Mouse (Mus musculus): ENCODE results near the gene Krtap1-5.
"Not testable (repeated sequence)": the region's sequence is repeated elsewhere in the genome, so short reads cannot be mapped to it uniquely, and the experiment has no call there.

The Krtap1-5 gene

DNA sequence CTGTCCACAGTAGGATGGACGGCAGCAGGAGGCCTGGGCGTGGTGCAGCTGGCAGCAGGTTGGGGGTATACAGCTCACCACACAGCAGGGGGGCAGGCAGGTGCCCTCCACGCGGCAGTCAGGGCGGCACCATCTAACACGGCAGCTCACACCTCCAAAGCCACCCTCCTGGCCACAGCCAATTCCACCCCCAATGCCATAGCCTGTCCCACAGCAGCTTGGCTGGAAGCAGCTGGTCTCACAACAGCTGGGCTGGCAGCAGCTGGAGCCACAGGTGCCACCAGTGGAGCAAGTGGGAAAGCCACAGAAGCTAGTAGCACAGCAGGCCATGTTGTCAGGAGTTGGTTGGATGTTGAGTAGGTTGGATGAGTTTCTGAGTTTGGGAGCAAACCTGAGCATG lies at the start of gene Krtap1-5:
Gene Krtap1-5, minus strand, starts transcription at position 381 of the 400 bp plus-strand sequence.
- DNase-seq, result no peak

DNA sequence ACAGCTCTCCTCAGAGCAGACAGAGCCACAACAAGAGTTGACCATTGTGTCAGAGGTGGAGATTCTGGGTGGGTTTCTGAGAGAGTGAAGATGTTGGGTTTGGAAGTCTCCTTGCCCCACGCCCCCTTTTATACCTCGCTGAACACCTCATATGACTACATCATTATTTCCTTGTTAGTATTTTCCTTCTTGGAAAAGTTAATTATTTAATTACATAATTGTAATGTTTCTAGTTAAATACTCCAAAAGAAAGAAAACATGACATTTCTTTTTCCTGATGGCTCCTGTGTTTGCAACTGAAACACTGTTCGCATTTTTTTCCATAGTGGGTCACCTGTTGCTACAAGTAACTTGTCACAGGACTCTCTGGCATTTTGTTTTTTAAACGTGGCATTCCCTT lies 47.3 kb upstream of the Krtap1-5 start, which contains the start of gene Krtap4-1:
Gene Krtap4-1, minus strand, starts transcription at position 101 of the 400 bp plus-strand sequence.
- DNase-seq, result no peak

DNA sequence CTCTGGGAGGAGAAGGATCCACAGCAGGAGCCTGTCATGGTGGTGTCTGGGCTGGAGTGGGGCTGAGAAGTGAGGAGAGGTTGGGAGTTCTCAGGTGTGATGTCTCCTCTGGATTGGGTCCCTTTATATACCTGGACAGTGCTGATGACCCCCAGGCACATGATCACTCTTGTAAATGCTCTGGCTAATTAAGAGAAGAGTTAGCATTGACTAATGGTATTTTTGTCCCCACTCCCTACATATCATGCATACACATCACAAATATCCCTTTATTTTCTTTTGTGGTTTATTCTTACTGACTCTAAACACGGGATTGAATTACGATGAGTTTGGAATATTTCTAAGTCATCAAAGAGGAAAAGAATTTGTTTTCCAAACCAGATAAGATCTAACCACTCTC lies 39.5 kb upstream of the Krtap1-5 start, which contains the start of gene Gm11562:
Gene Gm11562, minus strand, starts transcription at position 101 of the 400 bp plus-strand sequence.
- DNase-seq, result no peak

DNA sequence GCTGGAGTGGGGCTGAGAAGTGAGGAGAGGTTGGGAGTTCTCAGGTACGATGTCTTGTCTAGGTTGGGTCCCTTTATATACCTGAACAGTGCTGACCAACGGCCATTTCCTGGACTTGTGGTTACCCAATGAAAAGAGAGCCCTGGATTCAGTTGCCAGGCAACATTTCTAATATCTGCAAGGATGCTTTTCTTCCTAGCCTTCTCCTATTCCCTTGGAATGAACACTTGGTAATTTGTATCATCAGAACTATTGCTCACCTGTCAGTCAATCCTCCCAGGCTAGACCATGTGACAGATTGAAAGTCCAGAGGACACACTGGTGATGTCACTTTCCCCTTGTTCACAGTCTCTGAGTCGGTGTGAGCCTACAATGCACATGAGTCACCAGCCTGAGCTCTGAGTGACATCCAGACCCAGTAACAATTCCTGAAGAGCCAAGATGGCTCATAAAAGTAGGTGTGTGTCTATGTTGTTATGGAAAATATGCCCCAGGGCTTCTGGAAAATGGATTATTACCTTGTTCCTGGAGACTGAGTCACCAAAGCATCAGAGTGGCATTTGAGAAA lies 34.1 kb upstream of the Krtap1-5 start, which contains the start of gene Krtap2-4:
Gene Krtap2-4, minus strand, starts transcription at position 51 of the 568 bp plus-strand sequence.
- DNase-seq, result no peak

DNA sequence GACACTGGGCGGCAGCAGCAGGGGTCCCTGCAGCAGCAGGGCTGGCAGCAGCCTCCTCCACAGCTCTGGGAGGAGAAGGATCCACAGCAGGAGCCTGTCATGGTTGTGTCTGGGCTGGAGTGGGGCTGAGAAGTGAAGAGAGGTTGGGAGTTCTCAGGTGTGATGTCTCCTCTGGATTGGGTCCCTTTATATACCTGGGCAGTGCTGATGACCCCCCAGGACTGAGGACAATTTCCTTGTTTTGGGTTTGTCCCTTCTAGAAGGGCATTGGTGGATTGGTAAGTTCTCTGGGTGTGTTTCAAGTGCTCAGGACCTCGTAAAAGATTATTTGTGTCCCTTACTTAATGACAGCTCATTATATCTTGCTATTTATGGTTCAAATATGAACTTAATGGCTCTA lies 29.3 kb upstream of the Krtap1-5 start, which contains the start of gene Gm11937:
Gene Gm11937, minus strand, starts transcription at position 101 of the 400 bp plus-strand sequence.
- not testable (repeated sequence) for DNase-seq

DNA sequence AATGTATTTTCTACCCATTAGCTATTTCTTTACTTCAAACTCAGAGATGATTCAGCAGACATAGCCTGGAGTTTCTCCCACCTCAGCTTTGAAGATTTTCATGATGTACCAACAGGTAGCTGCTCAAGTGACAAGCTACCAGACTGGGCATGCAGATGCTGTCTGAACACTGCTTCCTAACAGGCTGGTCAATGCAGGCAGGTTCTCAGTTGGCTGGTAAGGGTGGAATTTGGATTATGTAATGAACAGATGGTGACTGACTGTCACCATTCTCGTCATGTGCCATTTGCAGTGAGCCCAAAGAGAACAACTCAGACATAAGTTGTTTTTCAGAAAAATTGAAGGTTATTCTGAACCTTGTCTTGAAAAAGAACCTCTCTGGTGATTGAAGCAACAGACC lies 28.3 kb upstream of the Krtap1-5 start:
- DNase-seq, result peak; percentile 19 to 37

DNA sequence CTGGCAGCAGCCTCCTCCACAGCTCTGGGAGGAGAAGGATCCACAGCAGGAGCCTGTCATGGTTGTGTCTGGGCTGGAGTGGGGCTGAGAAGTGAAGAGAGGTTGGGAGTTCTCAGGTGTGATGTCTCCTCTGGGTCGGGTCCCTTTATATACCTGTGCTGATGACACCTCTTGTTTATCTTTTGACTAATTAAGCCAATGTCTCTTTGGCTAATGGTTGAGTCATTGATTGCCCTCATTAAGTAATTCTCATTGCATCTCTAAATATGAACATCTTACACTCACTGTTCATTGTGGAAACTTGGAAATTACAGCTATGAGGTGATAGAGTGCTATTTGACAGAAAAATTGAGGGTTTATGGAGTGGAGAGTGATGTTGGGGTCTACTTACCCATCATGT lies 22.4 kb upstream of the Krtap1-5 start, which contains the start of gene Gm11938:
Gene Gm11938, minus strand, starts transcription at position 101 of the 400 bp plus-strand sequence.
- not testable (repeated sequence) for DNase-seq

DNA sequence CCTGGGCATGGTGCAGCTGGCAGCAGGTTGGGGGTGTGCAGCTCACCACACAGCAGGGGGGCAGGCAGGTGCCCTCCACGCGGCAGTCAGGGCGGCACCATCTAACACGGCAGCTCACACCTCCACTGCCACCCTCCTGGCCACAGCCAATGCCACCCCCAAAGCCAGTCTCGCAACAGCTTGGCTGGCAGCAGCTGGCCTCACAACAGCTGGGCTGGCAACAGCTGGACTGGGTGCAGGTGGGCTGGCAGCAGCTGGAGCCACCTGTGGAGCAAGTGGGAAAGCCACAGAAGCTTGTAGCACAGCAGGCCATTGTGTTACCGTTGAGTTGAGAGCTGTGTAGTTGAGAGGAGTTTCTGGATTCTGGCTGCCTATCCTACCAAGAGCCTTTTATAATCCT lies 16.9 kb upstream of the Krtap1-5 start, which contains the start of gene Krtap9-3:
Gene Krtap9-3, minus strand, starts transcription at position 364 of the 400 bp plus-strand sequence.
- DNase-seq, result not testable (repeated sequence)

DNA sequence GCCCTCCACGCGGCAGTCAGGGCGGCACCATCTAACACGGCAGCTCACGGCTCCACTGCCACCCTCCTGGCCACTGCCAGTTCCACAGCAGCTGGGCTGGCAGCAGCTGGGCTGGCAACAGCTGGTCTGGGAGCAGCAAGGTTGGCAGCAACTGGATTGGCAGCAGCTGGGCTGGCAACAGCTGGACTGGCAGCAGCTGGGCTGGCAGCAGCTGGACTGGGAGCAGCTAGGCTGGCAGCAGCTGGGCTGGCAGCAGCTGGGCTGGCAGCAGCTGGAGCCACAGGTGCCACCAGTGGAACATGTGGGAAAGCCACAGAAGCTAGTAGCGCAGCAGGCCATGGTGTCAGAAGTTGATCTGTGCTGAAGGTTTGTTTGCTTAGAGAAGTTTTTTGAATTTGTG lies 10.2 kb upstream of the Krtap1-5 start, which contains the start of gene Krtap1-3:
Gene Krtap1-3, minus strand, starts transcription at position 359 of the 400 bp plus-strand sequence.
- DNase-seq, result no peak

DNA sequence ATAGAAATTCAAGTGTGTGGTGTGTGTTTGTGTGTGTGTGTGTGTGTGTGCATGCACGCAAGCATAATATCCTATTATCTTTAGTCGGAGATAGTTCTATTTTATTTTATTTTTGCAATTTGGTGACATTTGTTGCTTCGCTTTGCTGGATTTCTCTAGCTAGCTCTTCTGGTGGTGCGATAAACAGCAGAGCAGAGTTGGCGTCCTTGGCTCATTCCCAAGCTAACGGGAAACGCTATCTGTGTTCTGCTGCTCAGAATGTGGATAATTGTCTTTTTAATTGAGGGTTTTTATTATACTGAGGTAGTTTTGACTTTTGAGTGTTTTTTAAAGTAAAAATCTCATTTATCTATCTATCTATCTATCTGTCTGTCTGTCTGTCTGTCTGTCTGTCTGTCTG lies 4.3 kb upstream of the Krtap1-5 start:
- no peak for DNase-seq

DNA sequence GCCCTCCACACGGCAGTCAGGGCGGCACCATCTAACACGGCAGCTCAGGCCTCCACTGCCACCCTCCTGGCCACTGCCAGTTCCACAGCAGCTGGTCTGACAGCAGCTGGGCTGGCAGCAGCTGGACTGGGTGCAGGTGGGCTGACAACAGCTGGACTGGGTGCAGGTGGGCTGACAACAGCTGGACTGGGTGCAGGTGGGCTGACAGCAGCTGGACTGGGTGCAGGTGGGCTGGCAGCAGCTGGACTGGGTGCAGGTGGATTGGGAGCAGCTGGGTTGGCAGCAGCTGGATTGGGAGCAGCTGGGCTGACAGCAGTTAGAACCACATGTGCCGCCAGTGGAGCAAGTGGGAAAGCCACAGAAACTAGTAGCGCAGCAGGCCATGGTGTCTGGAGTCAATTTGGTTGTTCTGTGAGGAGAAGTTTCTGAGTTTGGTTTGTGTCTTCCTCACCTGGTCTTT lies 2.5 kb upstream of the Krtap1-5 start, which contains the start of gene Krtap1-4:
Gene Krtap1-4, minus strand, starts transcription at position 410 of the 460 bp plus-strand sequence.
- DNase-seq, result no peak

DNA sequence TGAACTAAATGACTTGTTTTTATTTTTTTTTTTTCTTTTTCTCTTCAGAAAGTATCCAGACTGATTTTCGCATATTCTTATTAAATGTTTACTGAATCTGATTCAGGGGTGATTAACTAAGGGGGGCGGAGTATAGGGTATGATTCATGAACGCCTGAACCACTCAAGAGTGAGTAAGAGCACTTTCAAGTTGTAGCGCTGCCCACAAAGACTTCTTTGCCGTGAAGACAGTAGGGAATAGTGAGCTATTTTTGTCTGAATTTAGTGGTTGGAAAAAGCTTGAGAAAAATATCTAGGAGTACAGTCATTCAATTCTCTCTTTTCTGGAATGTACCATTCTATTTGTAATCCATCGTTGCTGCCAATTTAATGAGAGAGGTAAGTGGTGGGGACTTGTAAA lies 748 bp upstream of the Krtap1-5 start:
- no peak for DNase-seq

DNA sequence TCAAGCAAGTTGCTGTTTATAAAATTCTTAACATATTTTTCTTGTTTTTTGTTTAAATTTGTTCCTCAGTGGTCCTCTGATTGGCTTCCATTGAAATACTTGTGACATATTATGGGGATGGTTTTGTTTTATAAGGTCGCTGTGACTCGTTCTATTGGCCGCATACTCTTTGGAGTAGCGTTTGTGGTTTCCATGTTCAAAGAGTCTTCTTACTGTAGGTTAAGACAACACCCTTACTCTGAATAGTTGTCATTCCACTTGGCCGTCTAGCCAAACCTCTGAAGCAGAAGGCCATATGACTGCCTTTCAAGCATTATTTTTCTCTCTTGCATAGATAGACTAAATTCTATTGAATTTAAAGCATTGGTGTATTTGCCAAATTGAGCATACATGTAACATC lies 235 bp upstream of the Krtap1-5 start:
- no peak for DNase-seq

DNA sequence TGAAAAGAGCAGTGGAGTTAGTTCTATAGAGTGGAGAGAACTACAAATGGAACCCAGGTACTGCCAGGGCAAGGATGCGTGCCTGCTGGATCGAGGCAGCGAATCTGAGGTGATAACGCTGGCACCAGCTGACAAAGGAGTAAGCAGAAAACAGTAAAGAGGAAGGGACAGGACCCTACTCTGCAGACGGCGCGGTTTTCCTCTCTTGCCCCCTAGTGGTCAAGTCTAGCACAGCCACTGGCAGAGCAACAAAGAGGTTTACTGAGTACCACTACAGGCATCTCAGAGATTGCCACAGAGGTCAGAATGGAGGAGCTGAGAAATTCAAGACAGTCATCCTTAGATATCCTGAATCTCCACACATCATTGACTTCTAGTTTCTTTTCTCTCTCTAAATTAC lies 6.7 kb downstream of the Krtap1-5 start:
- peak; percentile 54 to 55 for DNase-seq

DNA sequence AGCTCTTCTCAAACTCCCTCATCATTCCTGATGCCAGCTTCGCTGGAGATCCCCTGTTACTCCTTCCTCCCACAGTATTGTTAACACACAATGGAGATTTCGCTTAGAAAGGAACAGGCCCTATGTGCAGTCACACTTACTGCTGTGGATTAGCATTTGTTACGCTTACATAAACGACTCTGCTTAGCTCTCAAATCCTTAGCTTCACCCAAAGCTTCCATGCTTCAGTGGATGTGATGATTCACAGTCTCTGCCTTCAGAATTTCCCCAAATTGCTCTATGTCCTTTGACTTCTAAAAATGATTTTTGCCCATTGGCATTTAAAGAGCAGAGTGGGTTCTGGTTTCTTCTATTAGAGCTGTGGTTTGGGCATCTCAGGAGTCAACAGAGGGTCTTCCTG lies 7.7 kb downstream of the Krtap1-5 start:
- DNase-seq, result no peak

DNA sequence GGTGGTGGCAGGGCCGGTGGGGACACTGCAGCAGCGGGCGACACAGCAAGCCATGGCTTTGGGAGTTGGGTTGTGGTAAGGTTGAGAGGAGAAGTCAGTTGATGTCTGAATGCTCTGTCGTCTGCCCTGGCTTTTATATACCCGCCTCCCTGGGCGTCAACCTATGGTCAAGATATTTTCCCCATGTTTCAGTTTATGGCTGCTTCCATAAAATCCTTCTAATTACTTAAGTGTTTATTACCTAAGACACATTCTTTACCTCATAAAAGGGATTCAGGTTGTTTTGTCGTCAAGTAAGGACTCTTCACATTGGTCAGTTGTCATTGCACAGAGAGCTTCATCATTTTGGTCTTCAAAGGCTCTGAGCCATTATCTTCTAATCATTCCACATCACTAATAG lies 14.3 kb downstream of the Krtap1-5 start, which contains the start of gene Krtap3-1:
Gene Krtap3-1, minus strand, starts transcription at position 101 of the 400 bp plus-strand sequence.
- DNase-seq, result no peak

DNA sequence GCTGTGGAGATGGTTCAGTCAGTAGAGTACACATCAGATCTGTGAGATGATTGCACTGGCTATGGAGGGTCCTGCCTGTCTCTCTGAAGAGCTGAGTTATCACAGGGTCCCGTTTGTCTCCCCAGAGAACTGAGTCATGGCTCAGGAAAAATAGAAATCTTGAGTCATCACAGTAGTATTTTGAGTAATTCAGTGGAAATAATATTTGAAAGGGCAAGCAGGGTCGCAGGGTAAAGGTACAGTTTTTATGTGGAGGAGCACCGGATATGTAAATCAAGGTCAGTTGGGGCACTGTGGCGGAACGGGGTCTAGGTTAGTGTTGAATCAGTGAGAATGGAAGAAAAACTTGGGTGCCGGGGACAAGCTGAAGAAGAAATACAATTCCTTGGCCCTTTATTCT lies 18.2 kb downstream of the Krtap1-5 start:
- no peak for DNase-seq

DNA sequence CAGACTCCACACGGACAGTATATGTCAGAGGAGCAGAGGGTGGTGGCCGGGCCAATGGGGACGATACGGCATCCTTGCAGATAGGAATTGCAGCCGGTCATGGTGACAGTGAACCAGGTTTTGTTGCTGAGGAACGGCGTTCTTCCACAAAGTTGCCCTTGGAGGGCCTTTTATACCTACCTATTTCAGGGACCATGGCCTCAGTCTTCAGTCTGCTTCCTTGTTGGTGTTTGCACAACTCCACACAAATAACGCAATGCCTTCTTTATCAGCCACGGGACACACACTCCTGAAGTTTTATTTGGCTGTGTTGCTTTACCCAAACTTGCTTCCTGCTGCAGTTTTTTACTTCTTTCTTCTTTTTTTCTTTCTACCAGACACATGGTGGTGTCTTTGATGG lies 21.4 kb downstream of the Krtap1-5 start, which contains the start of gene Gm11939:
Gene Gm11939, minus strand, starts transcription at position 101 of the 400 bp plus-strand sequence.
- no peak for DNase-seq

DNA sequence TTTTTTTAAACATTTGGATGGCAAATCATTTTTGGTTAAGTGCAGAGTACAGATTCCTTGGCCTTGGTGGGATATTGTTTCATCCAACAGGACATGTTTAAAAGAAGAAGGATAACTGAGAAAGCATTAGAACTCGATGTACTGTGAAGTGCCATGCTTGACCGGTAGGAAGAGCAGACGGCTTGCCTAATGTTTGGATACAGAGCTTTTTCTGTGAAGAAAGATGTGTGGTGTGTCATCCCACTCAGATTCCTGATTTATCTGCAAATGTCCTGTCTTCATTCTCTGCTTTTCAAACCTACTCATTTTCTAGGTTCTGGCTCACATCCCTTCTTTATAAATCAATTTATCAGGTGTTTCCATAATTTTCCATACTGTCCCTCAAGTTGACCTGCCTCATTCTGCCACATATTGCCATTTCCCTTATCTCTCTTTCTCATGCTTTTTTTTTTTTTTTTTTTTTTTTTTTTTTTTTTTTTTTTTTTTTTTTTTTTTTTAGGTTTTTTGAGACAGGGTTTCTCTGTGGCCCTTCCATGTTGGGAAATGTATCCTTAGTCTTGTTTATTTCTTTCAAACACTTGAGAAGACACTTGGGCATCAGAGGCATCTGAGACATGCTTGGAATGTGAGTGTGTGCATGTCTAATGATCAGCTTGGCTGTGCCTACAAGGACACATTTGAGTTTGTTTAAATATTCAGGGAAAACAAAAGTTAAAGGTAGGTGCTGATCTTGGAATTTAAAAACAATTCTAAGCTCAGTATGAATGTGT lies 22.7 kb downstream of the Krtap1-5 start:
- no peak for DNase-seq

DNA sequence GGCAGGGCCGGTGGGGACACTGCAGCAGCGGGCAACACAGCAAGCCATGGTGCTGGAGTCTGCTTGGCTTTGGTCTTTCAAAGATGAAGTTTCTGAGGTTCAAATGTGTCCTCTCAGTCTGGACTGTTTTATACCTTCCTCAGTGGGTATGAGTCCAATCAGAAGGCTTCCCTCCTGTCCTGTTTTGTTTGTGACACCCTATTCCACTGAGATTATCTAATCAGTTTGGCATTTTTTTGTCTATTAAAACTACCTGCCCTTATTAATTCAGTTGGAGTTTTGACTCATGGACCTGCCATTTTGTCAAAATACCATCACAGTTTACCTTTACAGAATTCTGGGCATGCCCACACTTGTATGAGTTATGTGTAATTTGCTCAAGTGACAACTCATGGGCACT lies 24.1 kb downstream of the Krtap1-5 start, which contains the start of gene Krtap3-2:
Gene Krtap3-2, minus strand, starts transcription at position 101 of the 400 bp plus-strand sequence.
- no peak for DNase-seq

DNA sequence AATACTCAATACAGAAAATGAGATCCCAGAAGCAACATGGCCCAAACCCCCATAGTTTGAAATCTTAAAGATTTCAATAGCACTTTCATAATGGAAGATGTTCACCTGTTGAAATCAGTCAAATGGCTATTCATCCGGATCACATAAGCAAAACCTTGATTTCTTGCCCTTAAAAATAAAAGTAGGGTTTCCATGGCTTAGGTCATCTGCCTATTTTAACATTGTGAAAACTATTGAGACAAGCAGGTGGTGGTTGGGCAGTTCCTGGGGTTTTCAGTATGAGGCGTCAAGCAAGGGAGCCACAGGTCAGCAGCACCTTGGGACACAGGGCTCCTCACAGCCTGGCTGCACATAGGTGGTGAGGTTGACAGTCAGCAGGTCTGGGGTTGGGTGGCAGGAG lies 24.6 kb downstream of the Krtap1-5 start:
- no peak for DNase-seq

DNA sequence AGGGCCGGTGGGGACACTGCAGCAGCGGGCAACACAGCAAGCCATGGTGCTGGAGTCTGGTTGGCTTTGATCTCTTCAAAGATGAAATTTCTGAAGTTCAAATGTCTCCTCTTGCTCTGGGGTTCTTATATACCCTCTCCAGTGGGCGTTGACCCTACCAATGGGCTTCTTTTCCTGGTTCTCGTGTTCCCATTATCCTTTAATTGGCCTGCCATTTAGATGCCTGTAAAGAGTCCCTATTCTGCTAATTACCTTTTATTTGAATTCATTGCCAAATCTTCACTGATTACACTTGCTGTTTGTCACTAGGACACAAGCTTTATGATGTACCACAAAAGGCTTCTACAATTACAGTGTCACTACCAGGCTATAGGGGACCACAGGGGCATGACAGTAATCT lies 30.1 kb downstream of the Krtap1-5 start, which contains the start of gene Krtap3-3:
Gene Krtap3-3, minus strand, starts transcription at position 101 of the 400 bp plus-strand sequence.
- no peak for DNase-seq

DNA sequence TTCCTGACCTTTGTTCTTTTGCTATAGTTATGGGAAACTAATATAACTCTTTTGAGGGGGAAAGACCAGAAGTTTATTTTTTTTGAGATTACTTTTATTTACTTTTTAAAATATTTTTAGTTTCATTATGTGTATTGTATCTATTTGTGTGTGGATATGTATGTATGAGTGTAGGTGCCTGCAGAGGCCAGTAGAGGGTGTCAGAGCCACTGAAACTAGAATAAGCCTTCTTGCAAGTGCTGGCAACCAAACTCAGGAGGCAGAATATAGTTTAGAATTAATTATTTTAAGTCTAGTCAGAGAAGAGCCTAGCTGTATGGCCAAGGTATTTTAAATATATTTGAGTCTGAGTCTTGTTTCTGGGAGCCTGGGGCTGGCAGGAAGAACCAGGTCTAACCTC lies 32.9 kb downstream of the Krtap1-5 start:
- DNase-seq, result no peak
